Mouse (Mus musculus): ENCODE measurements around the gene D8Ertd738e.

Gene D8Ertd738e

GRCm38 (mm10) chr8:84249257-84250170 is at the start of gene D8Ertd738e:
TSS of gene D8Ertd738e (minus strand) at chr8:84249719.
- DNase-seq, result peak; percentile 86 to 89

- no peak for DNase-seq
These were observed 47.7 kb upstream of the D8Ertd738e start for GRCm38 (mm10) chr8:84297029-84297785.

- peak in 1 of 2 experiments; percentile 30 for DNase-seq
These were observed 42.2 kb upstream of the D8Ertd738e start for GRCm38 (mm10) chr8:84291688-84292087.

- no peak for DNase-seq
These were observed 41.6 kb upstream of the D8Ertd738e start for GRCm38 (mm10) chr8:84291086-84291485.

GRCm38 (mm10) chr8:84288892-84289291 is 39.4 kb upstream of the D8Ertd738e start:
- peak in 1 of 2 experiments; percentile 35 for DNase-seq

- peak in 1 of 2 experiments; percentile 55 for DNase-seq
These were observed 36.1 kb upstream of the D8Ertd738e start for GRCm38 (mm10) chr8:84285665-84286064.

- no peak for DNase-seq
These were observed 35.1 kb upstream of the D8Ertd738e start for GRCm38 (mm10) chr8:84284608-84285063.

GRCm38 (mm10) chr8:84280777-84281176 is 31.3 kb upstream of the D8Ertd738e start:
- no peak for DNase-seq

GRCm38 (mm10) chr8:84276447-84276846 is 26.9 kb upstream of the D8Ertd738e start:
- no peak for DNase-seq

GRCm38 (mm10) chr8:84273968-84274367 is 24.4 kb upstream of the D8Ertd738e start:
- no peak for DNase-seq

- DNase-seq, result no peak
These were observed 22.8 kb upstream of the D8Ertd738e start for GRCm38 (mm10) chr8:84272302-84272701.

- DNase-seq, result peak; percentile 100
These were observed 20.6 kb upstream of the D8Ertd738e start, which contains the start of gene Ccdc130 for GRCm38 (mm10) chr8:84269950-84270773. TSS of gene Ccdc130 (minus strand) at chr8:84270380.

- no peak for DNase-seq
These were observed 11.6 kb upstream of the D8Ertd738e start for GRCm38 (mm10) chr8:84261098-84261497.

GRCm38 (mm10) chr8:84256822-84257610 is 7.5 kb upstream of the D8Ertd738e start, which contains the start of gene Mri1:
TSS of gene Mri1 (minus strand) at chr8:84257326.
- peak; percentile 71 to 78 for DNase-seq

GRCm38 (mm10) chr8:84256458-84256821 is 6.9 kb upstream of the D8Ertd738e start:
- DNase-seq, result peak in 1 of 2 experiments; percentile 25

- no peak for DNase-seq
These were observed 6.3 kb upstream of the D8Ertd738e start for GRCm38 (mm10) chr8:84255858-84256257.

GRCm38 (mm10) chr8:84241821-84242220 is 7.7 kb downstream of the D8Ertd738e start:
- peak; percentile 64 to 65 for DNase-seq

- no peak for DNase-seq
These were observed 8.4 kb downstream of the D8Ertd738e start for GRCm38 (mm10) chr8:84241167-84241566.

- DNase-seq, result no peak
These were observed 11.8 kb downstream of the D8Ertd738e start for GRCm38 (mm10) chr8:84237542-84238229.

GRCm38 (mm10) chr8:84236998-84237473 is 12.5 kb downstream of the D8Ertd738e start, which contains the start of gene Zswim4:
TSS of gene Zswim4 (minus strand) at chr8:84237055.
- DNase-seq, result peak; percentile 99 to 100
